Mouse (Mus musculus): Measurements from ENCODE around the gene Stt3a. TPM values are rescaled to one million over a fixed set of nuclear protein-coding genes. Genes with fewer than 3 reads are reported as not detected.

Gene Stt3a
- total RNA-seq (2017): 143 and 186 TPM in 2 replicates

- ATAC-seq (ENCODE audit: extremely low read depth, insufficient number of reproducible peaks, low FRiP score, poor library complexity, severe bottlenecking): peak; percentile 96
Observed at GRCm38 (mm10) chr9:36767203-36768143, at the start of gene Stt3a. Gene Stt3a, minus strand, starts transcription at chr9:36767679.

GRCm38 (mm10) chr9:36814486-36814885, 47.0 kb upstream of the Stt3a start:
- no peak for ATAC-seq (ENCODE audit: extremely low read depth, insufficient number of reproducible peaks, low FRiP score, poor library complexity, severe bottlenecking)

- ATAC-seq (ENCODE audit: extremely low read depth, insufficient number of reproducible peaks, low FRiP score, poor library complexity, severe bottlenecking): no peak
Observed at GRCm38 (mm10) chr9:36808126-36808785, 40.8 kb upstream of the Stt3a start.

- ATAC-seq (ENCODE audit: extremely low read depth, insufficient number of reproducible peaks, low FRiP score, poor library complexity, severe bottlenecking): no peak
Observed at GRCm38 (mm10) chr9:36805256-36805975, 37.9 kb upstream of the Stt3a start.

GRCm38 (mm10) chr9:36803926-36804325, 36.4 kb upstream of the Stt3a start:
- no peak for ATAC-seq (ENCODE audit: extremely low read depth, insufficient number of reproducible peaks, low FRiP score, poor library complexity, severe bottlenecking)

- no peak for ATAC-seq (ENCODE audit: extremely low read depth, insufficient number of reproducible peaks, low FRiP score, poor library complexity, severe bottlenecking)
Observed at GRCm38 (mm10) chr9:36803386-36803785, 35.9 kb upstream of the Stt3a start.

- ATAC-seq (ENCODE audit: extremely low read depth, insufficient number of reproducible peaks, low FRiP score, poor library complexity, severe bottlenecking): no peak
Observed at GRCm38 (mm10) chr9:36802951-36803350, 35.5 kb upstream of the Stt3a start.

GRCm38 (mm10) chr9:36801961-36802360, 34.5 kb upstream of the Stt3a start:
- ATAC-seq (ENCODE audit: extremely low read depth, insufficient number of reproducible peaks, low FRiP score, poor library complexity, severe bottlenecking): no peak

GRCm38 (mm10) chr9:36796781-36797555, 29.5 kb upstream of the Stt3a start, which contains the start of gene Ei24:
Gene Ei24, minus strand, starts transcription at chr9:36797393.
- peak; percentile 72 for ATAC-seq (ENCODE audit: extremely low read depth, insufficient number of reproducible peaks, low FRiP score, poor library complexity, severe bottlenecking)

GRCm38 (mm10) chr9:36796224-36796623, 28.7 kb upstream of the Stt3a start:
- ATAC-seq (ENCODE audit: extremely low read depth, insufficient number of reproducible peaks, low FRiP score, poor library complexity, severe bottlenecking): no peak

GRCm38 (mm10) chr9:36795556-36795955, 28.1 kb upstream of the Stt3a start:
- ATAC-seq (ENCODE audit: extremely low read depth, insufficient number of reproducible peaks, low FRiP score, poor library complexity, severe bottlenecking): no peak

- ATAC-seq (ENCODE audit: extremely low read depth, insufficient number of reproducible peaks, low FRiP score, poor library complexity, severe bottlenecking): no peak
Observed at GRCm38 (mm10) chr9:36794487-36794886, 27.0 kb upstream of the Stt3a start.

- ATAC-seq (ENCODE audit: extremely low read depth, insufficient number of reproducible peaks, low FRiP score, poor library complexity, severe bottlenecking): no peak
Observed at GRCm38 (mm10) chr9:36792191-36792590, 24.7 kb upstream of the Stt3a start.

GRCm38 (mm10) chr9:36783921-36784320, 16.4 kb upstream of the Stt3a start:
- no peak for ATAC-seq (ENCODE audit: extremely low read depth, insufficient number of reproducible peaks, low FRiP score, poor library complexity, severe bottlenecking)

- no peak for ATAC-seq (ENCODE audit: extremely low read depth, insufficient number of reproducible peaks, low FRiP score, poor library complexity, severe bottlenecking)
Observed at GRCm38 (mm10) chr9:36769048-36769413, 1.6 kb upstream of the Stt3a start.

GRCm38 (mm10) chr9:36768156-36769047, 923 bp upstream of the Stt3a start:
- ATAC-seq (ENCODE audit: extremely low read depth, insufficient number of reproducible peaks, low FRiP score, poor library complexity, severe bottlenecking): no peak

GRCm38 (mm10) chr9:36764378-36764777, 3.1 kb downstream of the Stt3a start:
- no peak for ATAC-seq (ENCODE audit: extremely low read depth, insufficient number of reproducible peaks, low FRiP score, poor library complexity, severe bottlenecking)
